Mouse (Mus musculus) stomach, embryonic 14.5 days (tissue): ENCODE results near the gene Sertad3. TPM values are rescaled to one million over a fixed set of nuclear protein-coding genes. Genes with fewer than 3 reads are reported as not detected.
"Not testable (repeated sequence)": the region's sequence is repeated elsewhere in the genome, so short reads cannot be mapped to it uniquely, and the experiment has no call there.

Experiments used
- ATAC-seq: fragments of 200-750 bp; cut with Nextera tagmentation; 2 replicates; pipeline ENCODE4 v1.8.0; 2017; ENCODE audit warnings: low read depth, moderate TSS enrichment; ENCODE audit not compliant: insufficient number of reproducible peaks, insufficient read depth, low FRiP score
- H3K27ac ChIP-seq: fragments of 300-500 bp; sonication (generic); 2 replicates; pipeline ENCODE4 v1.5.1; 2014; ENCODE audit warnings: mild to moderate bottlenecking, low read length, moderate library complexity, mixed read lengths
- H3K27me3 ChIP-seq: fragments of 300-500 bp; sonication (generic); 2 replicates; pipeline ENCODE4 v1.6.1; 2014; ENCODE audit warnings: low read length, control low read depth, mixed read lengths; ENCODE audit not compliant: control insufficient read depth, insufficient read depth
- H3K36me3 ChIP-seq: fragments of 300-500 bp; sonication (generic); 2 replicates; pipeline ENCODE4 v1.6.1; 2014; ENCODE audit warnings: mild to moderate bottlenecking, control low read depth, low read length, moderate library complexity, mixed read lengths; ENCODE audit not compliant: control insufficient read depth, insufficient read depth
- H3K4me1 ChIP-seq: fragments of 300-500 bp; sonication (generic); 2 replicates; pipeline ENCODE4 v1.6.1; 2014; ENCODE audit warnings: low read length, control low read depth, mixed read lengths; ENCODE audit not compliant: control insufficient read depth, insufficient read depth
- H3K4me2 ChIP-seq: fragments of 300-500 bp; sonication (generic); replicated peaks from 2 replicates; pipeline ENCODE4 v1.6.1; 2014; ENCODE audit warnings: low read depth, low read length, control low read depth
- H3K4me3 ChIP-seq: fragments of 300-500 bp; sonication (generic); 2 replicates; pipeline ENCODE4 v1.5.1; 2014; ENCODE audit warnings: low read depth, low read length, control low read depth
- H3K9ac ChIP-seq: fragments of 300-500 bp; sonication (generic); replicated peaks from 2 replicates; pipeline ENCODE4 v1.6.1; 2014; ENCODE audit warnings: low read depth, mild to moderate bottlenecking, control low read depth, low read length, moderate library complexity, mixed read lengths
- H3K9me3 ChIP-seq: fragments of 300-500 bp; sonication (generic); 2 replicates; pipeline ENCODE4 v1.6.1; 2016; ENCODE audit warnings: low read depth, low read length, control low read depth; ENCODE audit not compliant: control insufficient read depth
- WGBS: fragments of 180-500 bp; shearing (Covaris S2); extraction: QIAGEN DNeasy Blood & Tissue Kit; methylation state at CpG from one replicate; pipeline ENCODE4 v1.1.7; 2014; 5-methylcytosine and 5-hydroxymethylcytosine counted together
- polyA plus RNA-seq: library from polyadenylated mRNA; unstranded; fragments of >200 nt; fragmentation: Nextera tagmentation; extraction: Ambion mirVana; gene quantifications from 2 replicates; pipeline ENCODE4 v1.2.1, GENCODE M21; 2014

Gene Sertad3
- polyA plus RNA-seq, 1 experiment from 2014 or later: 32.9 TPM

GRCm38 (mm10) chr7:27490543-27491329 is 17.2 kb downstream of the Sertad3 start:
- no peak overlapping the region; the same call in 1 of the 2 replicates for H3K9ac ChIP-seq
- peak; percentile 81 for ATAC-seq
- peak overlapping the region; percentile 94 for H3K27ac ChIP-seq
- no peaks in the 10 kb centered on the region for H3K27me3 ChIP-seq
- peaks cover 18% of the 10 kb centered on the region; the same call in 1 of the 2 replicates for H3K4me1 ChIP-seq
- peak overlapping the region; percentile 56 for H3K4me2 ChIP-seq
- H3K9me3 ChIP-seq: no peaks in the 10 kb centered on the region
- H3K36me3 ChIP-seq: peaks cover 5% of the 10 kb centered on the region; the same call in 1 of the 2 replicates
- H3K4me3 ChIP-seq: peak overlapping the region; percentile 31
- WGBS: under 1% methylated on average over 30 of the region's 33 CpGs

- no peak overlapping the region for H3K9ac ChIP-seq
- H3K27ac ChIP-seq: peak overlapping the region; percentile 29; the same call in 1 of the 2 replicates
- no peaks in the 10 kb centered on the region for H3K9me3 ChIP-seq
- ATAC-seq: no peak
- H3K4me3 ChIP-seq: no peak overlapping the region
- WGBS: 65% methylated on average over 7 of the region's 7 CpGs
- H3K36me3 ChIP-seq: peaks cover 5% of the 10 kb centered on the region; the same call in 1 of the 2 replicates
- H3K4me2 ChIP-seq: no peak overlapping the region
- H3K27me3 ChIP-seq: no peaks in the 10 kb centered on the region
- H3K4me1 ChIP-seq: peaks cover 18% of the 10 kb centered on the region; the same call in 1 of the 2 replicates
Observed at GRCm38 (mm10) chr7:27491856-27492255, 18.3 kb downstream of the Sertad3 start.

GRCm38 (mm10) chr7:27493022-27493421 is 19.5 kb downstream of the Sertad3 start:
- no peak overlapping the region for H3K4me3 ChIP-seq
- no peak overlapping the region for H3K9ac ChIP-seq
- no peak overlapping the region for H3K4me2 ChIP-seq
- peaks cover 17% of the 10 kb centered on the region; the same call in 1 of the 2 replicates for H3K4me1 ChIP-seq
- 60% methylated on average over 3 of the region's 3 CpGs for WGBS
- ATAC-seq: no peak
- H3K36me3 ChIP-seq: peaks cover 5% of the 10 kb centered on the region; the same call in 1 of the 2 replicates
- no peaks in the 10 kb centered on the region for H3K27me3 ChIP-seq
- H3K27ac ChIP-seq: no peak overlapping the region
- H3K9me3 ChIP-seq: no peaks in the 10 kb centered on the region

GRCm38 (mm10) chr7:27493450-27493849 is 19.9 kb downstream of the Sertad3 start:
- Histone ChIP-seq H3K4me2 (no peak overlapping the region), H3K4me1 (peaks cover 14% of the 10 kb centered on the region; the same call in 1 of the 2 replicates), H3K9ac (no peak overlapping the region), H3K27ac (no peak overlapping the region), H3K36me3 (peaks cover 5% of the 10 kb centered on the region; the same call in 1 of the 2 replicates), H3K9me3 (no peaks in the 10 kb centered on the region), H3K27me3 (no peaks in the 10 kb centered on the region), H3K4me3 (no peak overlapping the region)
- ATAC-seq: no peak
- WGBS: 78% methylated on average over 5 of the region's 5 CpGs

GRCm38 (mm10) chr7:27494659-27495367 is 21.2 kb downstream of the Sertad3 start:
- H3K9ac ChIP-seq, H3K4me1 ChIP-seq, H3K27me3 ChIP-seq, H3K36me3 ChIP-seq, H3K9me3 ChIP-seq, H3K4me3 ChIP-seq, H3K4me2 ChIP-seq, ATAC-seq, H3K27ac ChIP-seq: not testable (repeated sequence)
- 92% methylated on average over 8 of the region's 9 CpGs for WGBS

- no peak for ATAC-seq
- H3K9me3 ChIP-seq: no peaks in the 10 kb centered on the region
- no peaks in the 10 kb centered on the region for H3K36me3 ChIP-seq
- no peak within 1 kb of the TSS for H3K27ac ChIP-seq
- WGBS: 36% methylated on average over 3 of the region's 3 CpGs
- no peak within 1 kb of the TSS for H3K4me2 ChIP-seq
- no peak within 1 kb of the TSS for H3K4me3 ChIP-seq
- no peak within 1 kb of the TSS for H3K9ac ChIP-seq
- H3K27me3 ChIP-seq: no peaks in the 10 kb centered on the region
- H3K4me1 ChIP-seq: no peaks in the 10 kb centered on the region
Observed at GRCm38 (mm10) chr7:27499036-27499435, 25.5 kb downstream of the Sertad3 start, which contains the start of gene Prx. Gene Prx, plus strand, starts transcription at chr7:27499324.

GRCm38 (mm10) chr7:27501620-27502019 is 28.1 kb downstream of the Sertad3 start:
- Histone ChIP-seq H3K9ac (no peak overlapping the region), H3K4me1 (no peaks in the 10 kb centered on the region), H3K4me2 (no peak overlapping the region), H3K27me3 (no peaks in the 10 kb centered on the region), H3K27ac (no peak overlapping the region), H3K36me3 (no peaks in the 10 kb centered on the region), H3K9me3 (no peaks in the 10 kb centered on the region), H3K4me3 (no peak overlapping the region)
- 58% methylated on average over 4 of the region's 4 CpGs for WGBS
- no peak for ATAC-seq

- Histone ChIP-seq H3K36me3 (no peaks in the 10 kb centered on the region), H3K4me3 (peak overlapping the region; percentile 37; the same call in 1 of the 2 replicates), H3K27me3 (no peaks in the 10 kb centered on the region), H3K27ac (peak overlapping the region; percentile 96), H3K9ac (no peak overlapping the region), H3K4me2 (peak overlapping the region; percentile 43), H3K9me3 (no peaks in the 10 kb centered on the region), H3K4me1 (peaks cover 5% of the 10 kb centered on the region; the same call in 1 of the 2 replicates)
- 31% methylated on average over 9 of the region's 9 CpGs for WGBS
- no peak for ATAC-seq
Observed at GRCm38 (mm10) chr7:27506765-27507370, 33.3 kb downstream of the Sertad3 start.
